Mouse (Mus musculus): Measurements from ENCODE around the gene Kirrel. TPM values are rescaled to one million over a fixed set of nuclear protein-coding genes. Genes with fewer than 3 reads are reported as not detected.

Kirrel gene
- polyA plus RNA-seq, 1 experiment from 2014 or later: 4.9 TPM

DNA sequence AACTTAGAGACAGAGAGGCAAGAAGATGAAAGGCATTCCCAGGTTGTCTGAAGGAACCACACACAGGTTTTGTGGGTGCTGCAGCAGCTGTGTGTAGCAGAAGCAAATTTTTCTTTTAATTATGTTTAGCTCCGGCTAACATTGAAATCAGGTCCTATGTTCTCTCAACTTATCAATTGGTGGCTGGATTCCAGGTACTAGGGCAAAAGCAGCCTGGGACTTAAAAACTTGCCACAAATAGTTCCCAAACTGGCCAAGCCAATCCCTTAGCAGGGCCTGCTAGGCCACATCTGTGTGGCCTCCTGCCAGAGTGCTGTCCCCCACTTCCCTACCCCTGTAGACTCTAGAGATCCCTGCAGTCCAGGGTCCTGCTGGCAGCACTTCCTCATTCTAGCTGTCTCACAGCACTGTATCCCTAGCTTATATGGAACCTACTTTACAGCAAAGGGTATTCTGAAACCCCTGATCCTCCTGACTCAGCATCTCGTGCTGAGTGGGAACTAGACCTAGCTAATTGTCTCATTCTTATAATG lies 23.2 kb downstream of the Kirrel start:
- peak overlapping the region; percentile 75 for H3K27ac ChIP-seq (ENCODE audit: low read depth, low read length)
- no peak overlapping the region for H3K9ac ChIP-seq (replicated peaks; ENCODE audit: low read depth, low read length)
- H3K36me3 ChIP-seq (ENCODE audit: control insufficient read depth, insufficient read depth, low read length): no peaks in the 10 kb centered on the region
- H3K4me3 ChIP-seq (ENCODE audit: low read depth, low read length): no peak overlapping the region
- peaks cover 46% of the 10 kb centered on the region for H3K4me1 ChIP-seq (ENCODE audit: control insufficient read depth, insufficient read depth, low read length)
- no peak overlapping the region for H3K4me2 ChIP-seq (ENCODE audit: low read depth, low read length)
- no peaks in the 10 kb centered on the region for H3K9me3 ChIP-seq (ENCODE audit: control insufficient read depth, low read length)
- WGBS: 54% methylated on average over 2 of the region's 2 CpGs
- no peak for ATAC-seq (ENCODE audit: low read depth)
- H3K27me3 ChIP-seq (ENCODE audit: control insufficient read depth, insufficient read depth, low read length): no peaks in the 10 kb centered on the region

DNA sequence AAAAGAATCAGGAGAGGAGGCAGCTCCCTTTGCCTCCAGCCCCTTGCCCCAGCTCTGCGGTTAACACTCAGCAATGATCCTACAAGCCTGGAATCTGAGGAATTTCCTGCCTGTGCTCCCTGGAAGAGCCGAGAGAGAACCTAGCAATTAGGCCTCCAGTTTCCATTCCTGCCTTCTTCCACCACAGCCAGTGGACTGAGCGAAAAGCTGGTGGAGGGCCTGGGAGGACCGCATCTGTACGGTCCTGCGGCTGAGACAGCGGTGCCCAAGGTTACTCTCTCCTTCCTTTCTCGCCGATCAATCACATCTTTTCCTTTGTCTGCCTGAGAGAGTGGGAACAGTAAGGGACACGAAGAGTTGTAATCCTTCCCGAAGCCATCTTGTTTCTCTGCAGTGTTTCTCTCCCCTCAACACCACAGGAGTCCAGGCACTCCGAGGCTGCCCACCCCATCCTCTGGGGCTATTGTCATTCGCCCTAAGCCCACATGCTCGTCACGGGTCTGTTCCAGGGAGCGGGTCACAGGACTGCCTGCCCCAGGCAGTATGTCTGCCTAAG lies 23.8 kb downstream of the Kirrel start:
- 2% methylated on average over 16 of the region's 16 CpGs for WGBS
- peaks cover 46% of the 10 kb centered on the region for H3K4me1 ChIP-seq (ENCODE audit: control insufficient read depth, insufficient read depth, low read length)
- H3K36me3 ChIP-seq (ENCODE audit: control insufficient read depth, insufficient read depth, low read length): no peaks in the 10 kb centered on the region
- no peak overlapping the region for H3K4me3 ChIP-seq (ENCODE audit: low read depth, low read length)
- H3K4me2 ChIP-seq (ENCODE audit: low read depth, low read length): peak overlapping the region; percentile 21; the same call in 1 of the 2 replicates
- peak overlapping the region; percentile 75 for H3K27ac ChIP-seq (ENCODE audit: low read depth, low read length)
- H3K27me3 ChIP-seq (ENCODE audit: control insufficient read depth, insufficient read depth, low read length): no peaks in the 10 kb centered on the region
- no peaks in the 10 kb centered on the region for H3K9me3 ChIP-seq (ENCODE audit: control insufficient read depth, low read length)
- peak; percentile 45 for ATAC-seq (ENCODE audit: low read depth)
- no peak overlapping the region for H3K9ac ChIP-seq (replicated peaks; ENCODE audit: low read depth, low read length)

DNA sequence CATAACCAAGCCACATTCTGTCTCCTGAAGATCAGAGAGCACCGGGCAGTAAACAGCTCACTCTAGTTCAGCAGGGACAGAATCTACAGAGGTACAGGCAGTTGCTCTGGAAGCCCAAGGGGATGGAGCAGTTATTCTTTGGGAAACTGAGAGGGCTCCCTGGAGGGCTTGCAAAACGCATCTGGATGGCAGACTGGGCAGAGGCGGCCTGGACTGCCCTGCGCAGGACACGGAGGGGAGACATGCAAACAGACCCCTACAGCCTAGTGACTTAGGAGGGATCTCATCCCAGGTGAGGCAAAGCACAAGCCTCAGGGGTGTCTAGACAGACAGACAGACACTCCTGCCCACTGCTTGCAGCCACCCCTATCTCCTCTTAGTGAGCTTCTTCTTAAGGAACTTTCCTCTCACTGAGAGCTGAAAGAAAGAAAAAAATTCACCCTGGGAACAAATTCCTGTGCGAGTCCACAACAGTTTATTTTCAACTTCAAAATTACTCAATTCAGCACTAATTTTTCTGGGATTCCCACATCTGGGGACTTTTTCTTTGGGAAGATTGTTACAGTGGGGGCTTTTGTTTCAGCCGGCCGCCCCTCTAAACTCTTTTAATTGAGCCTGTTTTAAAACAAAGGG lies 24.4 kb downstream of the Kirrel start:
- no peak overlapping the region for H3K9ac ChIP-seq (replicated peaks; ENCODE audit: low read depth, low read length)
- H3K4me2 ChIP-seq (ENCODE audit: low read depth, low read length): peak overlapping the region; percentile 21; the same call in 1 of the 2 replicates
- H3K4me1 ChIP-seq (ENCODE audit: control insufficient read depth, insufficient read depth, low read length): peaks cover 42% of the 10 kb centered on the region
- 15% methylated on average over 8 of the region's 8 CpGs for WGBS
- H3K27me3 ChIP-seq (ENCODE audit: control insufficient read depth, insufficient read depth, low read length): no peaks in the 10 kb centered on the region
- H3K9me3 ChIP-seq (ENCODE audit: control insufficient read depth, low read length): no peaks in the 10 kb centered on the region
- peak overlapping the region; percentile 75 for H3K27ac ChIP-seq (ENCODE audit: low read depth, low read length)
- H3K4me3 ChIP-seq (ENCODE audit: low read depth, low read length): no peak overlapping the region
- ATAC-seq (ENCODE audit: low read depth): no peak; the same call in 1 of the 2 replicates
- no peaks in the 10 kb centered on the region for H3K36me3 ChIP-seq (ENCODE audit: control insufficient read depth, insufficient read depth, low read length)

DNA sequence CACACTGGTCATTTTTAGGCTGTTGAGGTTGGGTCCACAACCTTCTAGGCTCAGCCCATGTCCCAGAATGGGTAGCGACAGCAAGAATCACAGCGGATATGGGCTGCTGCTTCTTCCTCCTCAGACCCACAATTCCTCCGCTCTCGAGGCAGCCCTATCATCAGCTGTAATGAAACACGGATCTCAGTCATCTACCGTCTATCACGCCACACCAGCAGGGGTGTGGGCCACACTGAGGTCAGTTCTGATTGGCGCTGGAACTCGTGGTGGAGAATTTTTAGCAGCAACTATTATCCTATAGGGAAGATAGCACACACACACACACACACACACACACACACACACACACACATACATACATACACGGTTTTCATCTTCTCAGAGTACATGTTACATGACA lies 25.1 kb downstream of the Kirrel start:
- H3K9me3 ChIP-seq (ENCODE audit: control insufficient read depth, low read length): no peaks in the 10 kb centered on the region
- H3K4me2 ChIP-seq (ENCODE audit: low read depth, low read length): no peak overlapping the region
- WGBS: 62% methylated on average over 10 of the region's 10 CpGs
- no peak overlapping the region for H3K9ac ChIP-seq (replicated peaks; ENCODE audit: low read depth, low read length)
- H3K4me1 ChIP-seq (ENCODE audit: control insufficient read depth, insufficient read depth, low read length): peaks cover 35% of the 10 kb centered on the region
- no peak overlapping the region for H3K27ac ChIP-seq (ENCODE audit: low read depth, low read length)
- H3K4me3 ChIP-seq (ENCODE audit: low read depth, low read length): no peak overlapping the region
- H3K27me3 ChIP-seq (ENCODE audit: control insufficient read depth, insufficient read depth, low read length): no peaks in the 10 kb centered on the region
- no peaks in the 10 kb centered on the region for H3K36me3 ChIP-seq (ENCODE audit: control insufficient read depth, insufficient read depth, low read length)
- ATAC-seq (ENCODE audit: low read depth): no peak

DNA sequence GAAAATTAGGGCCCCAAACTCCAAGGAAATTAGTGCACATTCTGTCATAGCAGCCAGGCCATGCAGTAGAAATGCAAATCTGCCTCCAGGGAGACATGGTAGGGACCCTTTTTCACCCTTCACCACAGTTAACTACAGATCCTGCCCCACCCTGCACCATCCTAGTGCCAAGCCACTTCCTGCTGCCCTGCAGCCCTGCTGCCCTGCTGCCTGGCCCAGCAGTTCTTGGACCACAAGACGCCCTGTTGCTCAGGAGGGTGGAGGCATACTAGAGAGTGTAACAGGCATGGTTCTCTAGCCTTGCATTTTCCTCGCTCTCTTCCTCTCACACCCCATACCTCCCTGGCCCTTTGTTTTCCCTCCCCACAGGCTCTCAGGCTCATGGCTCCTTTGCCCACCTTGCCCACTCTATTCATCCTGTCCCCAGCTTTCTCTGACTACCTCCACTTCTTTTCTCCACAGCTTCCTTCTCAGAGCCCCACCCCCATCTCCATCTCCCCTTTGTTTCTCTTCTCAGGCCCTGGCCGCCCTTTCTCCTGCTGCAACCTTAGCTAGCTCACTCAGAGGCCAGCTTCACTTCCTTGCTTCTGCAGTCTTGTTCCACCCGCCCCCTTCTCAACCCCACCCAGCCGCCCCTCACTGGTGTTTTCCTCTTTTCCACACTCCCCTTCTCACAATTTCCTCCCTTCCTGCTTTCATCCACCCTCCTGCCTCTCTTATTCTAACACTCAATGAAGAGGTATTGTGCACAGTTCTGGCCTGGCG lies 29.9 kb downstream of the Kirrel start:
- Histone ChIP-seq H3K27me3 (ENCODE audit: control insufficient read depth, insufficient read depth, low read length) (no peaks in the 10 kb centered on the region), H3K36me3 (ENCODE audit: control insufficient read depth, insufficient read depth, low read length) (no peaks in the 10 kb centered on the region), H3K9me3 (ENCODE audit: control insufficient read depth, low read length) (no peaks in the 10 kb centered on the region), H3K4me2 (ENCODE audit: low read depth, low read length) (no peak overlapping the region), H3K4me3 (ENCODE audit: low read depth, low read length) (no peak overlapping the region), H3K27ac (ENCODE audit: low read depth, low read length) (no peak overlapping the region), H3K9ac (replicated peaks; ENCODE audit: low read depth, low read length) (0 out of 2 replicates have a peak overlapping the region, but pooled peaks have one; percentile 3), H3K4me1 (ENCODE audit: control insufficient read depth, insufficient read depth, low read length) (peaks cover 6% of the 10 kb centered on the region; the same call in 1 of the 2 replicates)
- no peak for ATAC-seq (ENCODE audit: low read depth)
- WGBS: 50% methylated on average over 6 of the region's 6 CpGs

DNA sequence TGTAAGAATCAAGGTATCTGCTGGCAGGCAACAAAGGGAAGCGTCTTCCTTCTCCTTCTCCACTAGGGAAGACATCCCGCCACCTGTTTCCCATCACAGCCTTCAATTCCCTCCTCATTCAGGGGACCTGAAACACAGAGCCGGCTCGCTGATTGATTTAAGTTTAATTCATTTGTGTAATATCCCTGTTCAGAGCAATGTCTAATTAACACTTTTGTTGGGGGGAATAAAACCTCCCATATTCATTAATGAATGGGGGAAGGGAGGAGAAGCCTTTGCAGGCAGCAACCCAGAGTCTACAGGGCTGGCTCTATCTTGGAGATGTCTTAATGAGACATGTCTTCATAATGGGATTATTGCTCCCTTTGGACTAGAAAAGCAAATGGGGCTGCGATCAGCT lies 34.3 kb downstream of the Kirrel start:
- peak; percentile 74 for ATAC-seq (ENCODE audit: low read depth)
- no peaks in the 10 kb centered on the region for H3K36me3 ChIP-seq (ENCODE audit: control insufficient read depth, insufficient read depth, low read length)
- H3K4me1 ChIP-seq (ENCODE audit: control insufficient read depth, insufficient read depth, low read length): 0 out of 2 replicates have a peak, but pooled peaks cover 6% of the 10 kb centered on the region
- WGBS: 59% methylated on average over 5 of the region's 5 CpGs
- H3K4me2 ChIP-seq (ENCODE audit: low read depth, low read length): no peak overlapping the region
- H3K4me3 ChIP-seq (ENCODE audit: low read depth, low read length): no peak overlapping the region
- H3K9me3 ChIP-seq (ENCODE audit: control insufficient read depth, low read length): no peaks in the 10 kb centered on the region
- H3K27ac ChIP-seq (ENCODE audit: low read depth, low read length): 0 out of 2 replicates have a peak overlapping the region, but pooled peaks have one; percentile 6
- no peaks in the 10 kb centered on the region for H3K27me3 ChIP-seq (ENCODE audit: control insufficient read depth, insufficient read depth, low read length)
- H3K9ac ChIP-seq (replicated peaks; ENCODE audit: low read depth, low read length): no peak overlapping the region

DNA sequence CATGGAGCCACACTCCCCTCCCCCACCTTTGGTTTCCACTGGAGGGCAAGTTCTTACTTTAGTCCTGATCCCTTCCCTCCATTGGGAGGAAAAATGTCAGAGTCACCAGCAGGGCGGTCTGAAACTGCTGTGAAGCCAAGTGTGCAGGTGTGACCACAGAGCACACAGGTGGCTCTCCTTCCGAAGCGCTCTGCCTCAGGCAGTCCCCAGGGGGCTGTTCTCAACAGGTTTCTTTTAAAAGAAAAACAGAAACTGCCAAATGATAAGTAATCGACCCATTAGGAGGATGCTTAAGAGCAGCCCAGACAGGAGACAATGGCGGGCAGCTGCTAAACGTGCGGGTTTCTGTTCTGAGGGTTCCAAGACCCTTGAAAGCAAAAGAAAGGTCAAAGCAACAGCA lies 37.8 kb downstream of the Kirrel start:
- Histone ChIP-seq H3K4me2 (ENCODE audit: low read depth, low read length) (no peak overlapping the region), H3K27ac (ENCODE audit: low read depth, low read length) (no peak overlapping the region), H3K9ac (replicated peaks; ENCODE audit: low read depth, low read length) (no peak overlapping the region), H3K4me3 (ENCODE audit: low read depth, low read length) (no peak overlapping the region), H3K9me3 (ENCODE audit: control insufficient read depth, low read length) (no peaks in the 10 kb centered on the region), H3K27me3 (ENCODE audit: control insufficient read depth, insufficient read depth, low read length) (no peaks in the 10 kb centered on the region), H3K4me1 (ENCODE audit: control insufficient read depth, insufficient read depth, low read length) (0 out of 2 replicates have a peak, but pooled peaks cover 3% of the 10 kb centered on the region), H3K36me3 (ENCODE audit: control insufficient read depth, insufficient read depth, low read length) (no peaks in the 10 kb centered on the region)
- no peak for ATAC-seq (ENCODE audit: low read depth)
- WGBS: 58% methylated on average over 7 of the region's 7 CpGs

DNA sequence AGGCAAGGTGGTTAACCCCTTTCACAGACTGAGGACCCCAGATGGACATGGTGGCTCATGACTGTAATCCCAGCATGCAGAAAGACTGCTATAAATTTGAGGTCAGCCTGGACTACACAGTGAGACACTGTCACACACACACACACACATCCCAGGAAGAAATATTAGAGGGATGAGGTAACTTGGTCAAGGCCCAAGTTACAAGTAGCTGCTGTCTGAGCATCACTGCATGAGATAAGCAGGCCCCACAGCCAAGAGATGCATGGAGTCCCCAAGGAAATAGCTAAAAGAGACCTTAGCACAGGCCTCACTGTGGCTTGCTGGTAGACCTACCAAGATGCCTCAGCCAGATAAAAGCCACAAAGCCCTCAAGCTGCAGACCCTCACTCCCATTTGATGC lies 39.6 kb downstream of the Kirrel start:
- Histone ChIP-seq H3K9ac (replicated peaks; ENCODE audit: low read depth, low read length) (no peak overlapping the region), H3K4me2 (ENCODE audit: low read depth, low read length) (no peak overlapping the region), H3K36me3 (ENCODE audit: control insufficient read depth, insufficient read depth, low read length) (no peaks in the 10 kb centered on the region), H3K27ac (ENCODE audit: low read depth, low read length) (no peak overlapping the region), H3K4me1 (ENCODE audit: control insufficient read depth, insufficient read depth, low read length) (peaks cover 5% of the 10 kb centered on the region; the same call in 1 of the 2 replicates), H3K27me3 (ENCODE audit: control insufficient read depth, insufficient read depth, low read length) (no peaks in the 10 kb centered on the region), H3K9me3 (ENCODE audit: control insufficient read depth, low read length) (no peaks in the 10 kb centered on the region), H3K4me3 (ENCODE audit: low read depth, low read length) (no peak overlapping the region)
- no peak for ATAC-seq (ENCODE audit: low read depth)

Data from neural tube, embryonic 14.5 days (tissue).